Mouse (Mus musculus): ENCODE results near the gene Dclre1b. TPM values are rescaled to one million over a fixed set of nuclear protein-coding genes. Genes with fewer than 3 reads are reported as not detected.
"Not testable (repeated sequence)": the region's sequence is repeated elsewhere in the genome, so short reads cannot be mapped to it uniquely, and the experiment has no call there.

Gene Dclre1b
- polyA plus RNA-seq, 1 experiment from 2014 or later: 27.1 TPM

DNA sequence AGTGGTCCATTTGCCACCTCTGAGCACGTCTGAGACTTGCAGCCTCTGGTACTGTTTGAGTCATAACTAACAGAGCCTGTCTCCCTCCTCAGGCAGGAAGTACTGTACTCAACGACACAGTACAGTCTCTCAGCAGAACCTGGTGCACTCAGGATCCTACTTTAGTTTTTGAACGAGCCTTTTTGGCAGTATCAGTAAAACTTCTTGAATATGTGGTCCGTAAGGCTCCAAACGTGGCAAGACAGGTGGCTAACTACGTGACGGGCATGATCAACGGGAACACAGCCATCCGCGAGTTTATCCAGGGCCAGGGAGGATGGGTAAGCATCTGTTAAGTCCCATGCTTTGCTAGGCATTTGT is 26.7 kb upstream of the Dclre1b start:
- Histone ChIP-seq H3K4me3 (replicated peaks; ENCODE audit: low read depth, low read length) (no peak overlapping the region), H3K36me3 (ENCODE audit: insufficient read depth, low read length) (no peaks in the 10 kb centered on the region), H3K9ac (ENCODE audit: low read depth, low read length) (no peak overlapping the region), H3K9me3 (replicated peaks; ENCODE audit: low read length) (no peaks in the 10 kb centered on the region), H3K4me1 (replicated peaks; ENCODE audit: insufficient read depth, low read length) (no peaks in the 10 kb centered on the region), H3K4me2 (ENCODE audit: low read length) (no peak overlapping the region), H3K27me3 (ENCODE audit: insufficient read depth, low read length) (no peaks in the 10 kb centered on the region), H3K27ac (no peak overlapping the region)
- WGBS: 75% methylated on average over 10 of the region's 10 CpGs
- ATAC-seq (replicated peaks; ENCODE audit: low FRiP score, low read depth): no peak
- no peak for DNase-seq (ENCODE audit: low spot score)
- TF ChIP-seq CTCF (IDR thresholded peaks at IDR 0.05; ENCODE audit: low read depth): no peak

DNA sequence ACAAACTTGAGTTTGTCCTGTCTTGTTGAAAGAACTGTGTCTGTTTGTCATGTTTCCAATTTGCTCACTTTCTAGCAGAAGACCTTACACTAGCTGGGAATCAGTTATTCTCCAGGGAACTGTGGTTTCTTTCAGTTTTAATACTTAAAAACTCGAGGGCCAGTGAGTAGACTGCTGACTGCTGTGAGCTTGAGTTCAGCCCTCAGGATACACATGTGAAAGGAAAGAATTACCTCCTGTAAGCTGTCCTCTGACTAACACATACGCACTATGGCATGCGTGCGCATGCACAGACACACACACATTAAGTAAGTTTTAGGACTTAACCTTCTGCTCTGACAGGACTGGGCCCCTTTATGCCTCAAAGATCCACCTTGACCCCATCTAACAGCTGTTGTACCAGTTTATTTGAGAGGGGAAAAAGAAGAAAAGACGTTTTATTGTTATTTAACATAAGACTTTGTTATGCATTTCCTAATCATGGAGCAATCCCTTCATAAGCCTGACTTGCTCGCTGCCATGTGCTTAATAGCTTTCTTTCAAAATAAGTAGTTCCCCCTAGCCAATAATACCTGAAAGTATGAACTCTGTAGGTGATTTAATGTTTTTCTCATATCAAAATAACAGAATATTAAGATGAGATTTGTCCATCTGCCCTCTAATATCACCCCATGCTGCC is 26.2 kb upstream of the Dclre1b start:
- Histone ChIP-seq H3K36me3 (ENCODE audit: insufficient read depth, low read length) (no peaks in the 10 kb centered on the region), H3K9me3 (replicated peaks; ENCODE audit: low read length) (no peaks in the 10 kb centered on the region), H3K9ac (ENCODE audit: low read depth, low read length) (no peak overlapping the region), H3K27me3 (ENCODE audit: insufficient read depth, low read length) (no peaks in the 10 kb centered on the region), H3K4me3 (replicated peaks; ENCODE audit: low read depth, low read length) (no peak overlapping the region), H3K27ac (no peak overlapping the region), H3K4me1 (replicated peaks; ENCODE audit: insufficient read depth, low read length) (no peaks in the 10 kb centered on the region), H3K4me2 (ENCODE audit: low read length) (no peak overlapping the region)
- TF ChIP-seq CTCF (IDR thresholded peaks at IDR 0.05; ENCODE audit: low read depth): no peak
- 79% methylated on average over 6 of the region's 6 CpGs for WGBS
- no peak for ATAC-seq (replicated peaks; ENCODE audit: low FRiP score, low read depth)
- DNase-seq (ENCODE audit: low spot score): no peak

DNA sequence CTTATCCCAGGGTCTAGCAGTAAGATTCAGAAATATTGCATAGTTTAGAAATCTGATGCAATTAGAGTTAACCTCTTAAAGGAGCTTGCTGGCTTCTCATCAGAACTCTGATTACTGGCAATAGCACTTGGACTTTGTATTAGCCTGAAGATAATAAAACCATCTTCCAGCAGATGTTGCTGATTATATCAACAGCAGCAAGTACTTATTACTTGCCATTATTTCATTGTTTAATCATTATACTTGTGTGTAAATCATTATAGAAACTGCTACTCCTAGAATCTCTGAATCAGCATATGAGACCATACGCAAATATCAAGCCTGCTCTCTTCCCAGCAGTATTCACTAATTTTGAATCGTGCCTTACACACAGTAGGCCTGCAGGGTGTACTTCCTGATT is 24.8 kb upstream of the Dclre1b start:
- 78% methylated on average over 2 of the region's 2 CpGs for WGBS
- Histone ChIP-seq H3K9me3 (replicated peaks; ENCODE audit: low read length) (no peaks in the 10 kb centered on the region), H3K9ac (ENCODE audit: low read depth, low read length) (no peak overlapping the region), H3K27me3 (ENCODE audit: insufficient read depth, low read length) (no peaks in the 10 kb centered on the region), H3K4me1 (replicated peaks; ENCODE audit: insufficient read depth, low read length) (no peaks in the 10 kb centered on the region), H3K4me2 (ENCODE audit: low read length) (no peak overlapping the region), H3K27ac (no peak overlapping the region), H3K4me3 (replicated peaks; ENCODE audit: low read depth, low read length) (no peak overlapping the region), H3K36me3 (ENCODE audit: insufficient read depth, low read length) (no peaks in the 10 kb centered on the region)
- no peak for DNase-seq (ENCODE audit: low spot score)
- no peak for ATAC-seq (replicated peaks; ENCODE audit: low FRiP score, low read depth)
- no peak for TF ChIP-seq CTCF (IDR thresholded peaks at IDR 0.05; ENCODE audit: low read depth)

DNA sequence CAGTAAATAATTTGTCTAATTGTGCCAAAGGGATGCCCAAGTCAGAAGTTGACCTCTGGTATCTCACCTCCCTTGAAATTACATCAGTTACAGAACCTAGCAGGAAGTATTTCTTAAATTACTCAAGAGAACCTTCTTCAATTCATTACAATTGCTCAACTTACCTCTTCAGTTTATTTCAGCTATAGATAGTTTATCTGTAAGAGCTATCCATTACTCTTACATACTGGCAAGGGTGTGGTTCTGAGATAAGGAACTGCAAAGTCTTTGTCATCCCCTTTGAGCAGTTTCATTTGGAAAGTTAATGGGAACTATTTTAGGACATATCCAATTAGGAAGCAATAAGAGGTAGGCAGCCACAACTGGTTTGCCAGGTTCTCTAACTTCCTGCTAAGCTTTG is 23.2 kb upstream of the Dclre1b start, which contains the start of gene Bcl2l15:
Gene Bcl2l15 (plus strand): TSS at position 176 of the 400 bp plus-strand sequence.
- Histone ChIP-seq H3K27me3 (ENCODE audit: insufficient read depth, low read length) (no peaks in the 10 kb centered on the region), H3K36me3 (ENCODE audit: insufficient read depth, low read length) (no peaks in the 10 kb centered on the region), H3K4me1 (replicated peaks; ENCODE audit: insufficient read depth, low read length) (no peaks in the 10 kb centered on the region), H3K4me2 (ENCODE audit: low read length) (no peak within 1 kb of the TSS), H3K4me3 (replicated peaks; ENCODE audit: low read depth, low read length) (no peak within 1 kb of the TSS), H3K9ac (ENCODE audit: low read depth, low read length) (no peak within 1 kb of the TSS), H3K27ac (no peak within 1 kb of the TSS), H3K9me3 (replicated peaks; ENCODE audit: low read length) (no peaks in the 10 kb centered on the region)
- TF ChIP-seq CTCF (IDR thresholded peaks at IDR 0.05; ENCODE audit: low read depth): no peak
- DNase-seq (ENCODE audit: low spot score) (no peak), ATAC-seq (replicated peaks; ENCODE audit: low FRiP score, low read depth) (no peak)

DNA sequence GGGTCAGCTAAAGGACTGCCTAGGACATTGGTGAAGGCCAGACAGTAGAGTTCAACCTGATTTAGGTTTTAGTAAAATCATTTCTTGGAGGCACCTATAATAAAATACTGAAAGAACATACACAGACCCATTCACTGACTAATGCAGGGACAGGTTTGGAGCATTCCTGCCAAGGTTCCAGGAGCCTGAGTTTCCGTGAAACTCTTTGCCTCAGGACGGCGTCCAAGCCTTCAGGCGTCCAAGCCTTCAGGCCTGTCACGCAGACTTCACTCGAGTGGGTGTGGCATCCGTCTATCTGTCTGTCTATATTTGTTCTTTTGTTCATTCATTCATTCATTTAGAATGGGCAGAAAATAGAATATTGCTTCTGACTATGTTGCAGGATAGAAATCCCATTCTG is 21.9 kb upstream of the Dclre1b start:
- TF ChIP-seq CTCF (IDR thresholded peaks at IDR 0.05; ENCODE audit: low read depth): no peak
- Histone ChIP-seq H3K9ac (ENCODE audit: low read depth, low read length) (no peak overlapping the region), H3K27me3 (ENCODE audit: insufficient read depth, low read length) (no peaks in the 10 kb centered on the region), H3K4me3 (replicated peaks; ENCODE audit: low read depth, low read length) (no peak overlapping the region), H3K27ac (no peak overlapping the region), H3K9me3 (replicated peaks; ENCODE audit: low read length) (no peaks in the 10 kb centered on the region), H3K36me3 (ENCODE audit: insufficient read depth, low read length) (no peaks in the 10 kb centered on the region), H3K4me1 (replicated peaks; ENCODE audit: insufficient read depth, low read length) (no peaks in the 10 kb centered on the region), H3K4me2 (ENCODE audit: low read length) (no peak overlapping the region)
- DNase-seq (ENCODE audit: low spot score) (no peak), ATAC-seq (replicated peaks; ENCODE audit: low FRiP score, low read depth) (no peak)
- 77% methylated on average over 7 of the region's 7 CpGs for WGBS

DNA sequence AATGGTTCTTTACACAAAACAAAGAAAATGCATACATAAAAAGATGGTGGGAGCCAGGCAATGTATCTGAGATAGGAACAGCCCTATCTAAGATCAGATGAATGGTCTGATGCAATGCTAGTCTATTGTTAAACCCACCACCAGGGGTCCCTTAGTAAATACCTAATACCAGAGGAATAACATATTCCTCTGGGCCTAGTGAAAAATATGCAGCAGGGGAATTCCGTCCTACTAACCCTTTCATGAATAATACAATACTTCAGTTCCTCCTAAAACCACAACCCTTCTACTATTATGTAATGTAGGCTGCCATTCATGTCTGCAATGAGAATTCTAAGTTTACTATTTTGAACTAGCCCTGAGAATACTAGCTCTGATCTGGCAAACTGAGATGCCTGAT is 21.4 kb upstream of the Dclre1b start:
- not testable (repeated sequence) for H3K4me2 ChIP-seq (ENCODE audit: low read length); H3K27me3 ChIP-seq (ENCODE audit: insufficient read depth, low read length); H3K4me3 ChIP-seq (replicated peaks; ENCODE audit: low read depth, low read length); H3K27ac ChIP-seq; H3K9ac ChIP-seq (ENCODE audit: low read depth, low read length); H3K9me3 ChIP-seq (replicated peaks; ENCODE audit: low read length); H3K4me1 ChIP-seq (replicated peaks; ENCODE audit: insufficient read depth, low read length); H3K36me3 ChIP-seq (ENCODE audit: insufficient read depth, low read length); ATAC-seq (replicated peaks; ENCODE audit: low FRiP score, low read depth)
- peak; percentile 34 for DNase-seq (ENCODE audit: low spot score)
- peak; percentile 53 for TF ChIP-seq CTCF (IDR thresholded peaks at IDR 0.05; ENCODE audit: low read depth)
- WGBS: 72% methylated on average over 1 of the region's 1 CpGs

DNA sequence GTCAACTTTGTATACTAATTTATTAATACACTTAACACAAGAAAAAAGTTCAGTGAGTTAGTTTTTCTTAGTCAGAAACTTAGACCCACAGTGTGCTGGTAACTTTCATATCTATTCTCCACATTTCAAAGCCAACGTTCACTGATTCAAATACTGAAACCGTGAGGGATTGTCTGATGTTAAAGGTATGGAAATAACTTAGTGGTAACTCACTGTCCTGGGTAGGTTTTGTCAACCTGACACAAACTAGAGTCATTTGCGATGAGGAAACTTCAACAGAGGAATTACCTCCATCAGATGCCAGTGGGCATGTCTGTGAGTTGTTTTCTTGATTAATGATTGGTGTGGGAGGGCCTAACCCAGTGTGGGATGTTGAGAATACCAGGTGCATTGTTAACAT is 19.8 kb upstream of the Dclre1b start:
- TF ChIP-seq CTCF (IDR thresholded peaks at IDR 0.05; ENCODE audit: low read depth): no peak
- no peak for DNase-seq (ENCODE audit: low spot score)
- H3K4me1 ChIP-seq (replicated peaks; ENCODE audit: insufficient read depth, low read length): no peaks in the 10 kb centered on the region
- no peak overlapping the region for H3K9ac ChIP-seq (ENCODE audit: low read depth, low read length)
- H3K4me2 ChIP-seq (ENCODE audit: low read length): no peak overlapping the region
- H3K36me3 ChIP-seq (ENCODE audit: insufficient read depth, low read length): no peaks in the 10 kb centered on the region
- WGBS: 76% methylated on average over 3 of the region's 3 CpGs
- H3K27ac ChIP-seq: no peak overlapping the region
- no peaks in the 10 kb centered on the region for H3K9me3 ChIP-seq (replicated peaks; ENCODE audit: low read length)
- ATAC-seq (replicated peaks; ENCODE audit: low FRiP score, low read depth): no peak
- no peaks in the 10 kb centered on the region for H3K27me3 ChIP-seq (ENCODE audit: insufficient read depth, low read length)
- H3K4me3 ChIP-seq (replicated peaks; ENCODE audit: low read depth, low read length): no peak overlapping the region

Data from kidney, postnatal 0 days (tissue).